In the genomic region with DNA sequence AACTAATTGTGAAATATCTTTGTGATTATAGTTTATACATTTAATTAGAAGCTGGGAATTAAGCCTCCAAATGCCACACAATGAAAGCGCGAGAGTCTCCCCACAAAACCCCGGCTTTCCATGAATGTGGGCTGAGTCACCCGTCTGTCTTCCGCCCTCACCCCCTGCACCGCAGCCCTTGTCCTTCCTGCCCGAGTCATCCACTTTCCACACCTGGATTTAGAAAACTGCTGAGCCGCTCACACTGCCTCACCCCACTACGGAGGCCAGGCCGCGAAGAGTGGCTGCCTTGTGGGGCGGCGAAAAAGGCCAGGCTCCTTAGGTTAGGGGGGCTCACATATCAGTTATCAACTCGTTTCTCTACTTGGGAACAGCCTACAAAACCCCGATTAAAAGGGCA, we compare ENCODE assay signal across 28 mouse cellular contexts.
DNase-seq lines count a peak whose midpoint lies in the region; ATAC-seq and TF ChIP-seq lines count a peak whose summit lies in the region.
"Had no signal": no experiment of that assay in that cellular context is flagged by ENCODE, and none has a peak within 500 bp of the region (broad histone marks: within the 10 kb centered on the region; RNA-seq: fewer than 3 reads in every experiment).

No protein-coding gene starts in this region.

- no peak for TF ChIP-seq POLR2A in ES-Bruce4 (IDR thresholded peaks at IDR 0.05; ENCODE audit: insufficient read depth, low read length)

- H3K36me3 ChIP-seq in liver, embryonic 13.5 days: no peaks in the 10 kb centered on the region
- no peaks in the 10 kb centered on the region for H3K36me3 ChIP-seq in liver, embryonic 11.5 days (ENCODE audit: control insufficient read depth, insufficient read depth, low read length)
- no peaks in the 10 kb centered on the region for H3K36me3 ChIP-seq in ES-Bruce4 (ENCODE audit: control insufficient read depth, insufficient read depth, low read length, poor library complexity, severe bottlenecking)
- no peaks in the 10 kb centered on the region for H3K36me3 ChIP-seq in liver, embryonic 16.5 days (ENCODE audit: control insufficient read depth, insufficient read depth)
- H3K36me3 ChIP-seq in hindbrain, embryonic 13.5 days: no peaks in the 10 kb centered on the region
- H3K36me3 ChIP-seq in midbrain, embryonic 16.5 days (ENCODE audit: control insufficient read depth, insufficient read depth, low read length): no peaks in the 10 kb centered on the region
- no peaks in the 10 kb centered on the region for H3K36me3 ChIP-seq in forebrain, embryonic 15.5 days
- H3K36me3 ChIP-seq: embryonic facial prominence, embryonic 10.5 days; lung, embryonic 15.5 days; neural tube, embryonic 13.5 days; stomach, embryonic 15.5 days had no signal

- WGBS in liver, embryonic 13.5 days (ENCODE audit: insufficient replicate concordance): 64% methylated on average over 15 of the region's 15 CpGs
- 68% methylated on average over 15 of the region's 15 CpGs for WGBS in liver, embryonic 11.5 days
- 65% methylated on average over 15 of the region's 15 CpGs for WGBS in liver, embryonic 16.5 days (ENCODE audit: insufficient replicate concordance)
- WGBS in hindbrain, embryonic 13.5 days: 95% methylated on average over 15 of the region's 15 CpGs
- WGBS in midbrain, embryonic 16.5 days: 88% methylated on average over 15 of the region's 15 CpGs
- 89% methylated on average over 15 of the region's 15 CpGs for WGBS in forebrain, embryonic 15.5 days

- H3K27ac ChIP-seq in liver, embryonic 13.5 days: peak overlapping the region; percentile 53; the same call in 1 of the 2 replicates
- H3K27ac ChIP-seq in liver, embryonic 11.5 days (ENCODE audit: low read depth, low read length): no peak overlapping the region
- no peak overlapping the region for H3K27ac ChIP-seq in ES-Bruce4 (ENCODE audit: insufficient read depth, low read length)
- H3K27ac ChIP-seq in liver, embryonic 16.5 days (ENCODE audit: low read length): 0 out of 2 replicates have a peak overlapping the region, but pooled peaks have one; percentile 21
- no peak overlapping the region for H3K27ac ChIP-seq in hindbrain, embryonic 13.5 days
- no peak overlapping the region for H3K27ac ChIP-seq in midbrain, embryonic 16.5 days (ENCODE audit: low read length)
- H3K27ac ChIP-seq in forebrain, embryonic 15.5 days (replicated peaks): no peak overlapping the region
- H3K27ac ChIP-seq: embryonic facial prominence, embryonic 10.5 days; heart, adult 2 months; kidney, postnatal 0 days; lung, embryonic 15.5 days; neural tube, embryonic 13.5 days; stomach, embryonic 15.5 days had no signal

- no peak for TF ChIP-seq EP300 in ES-Bruce4 (IDR thresholded peaks at IDR 0.05; ENCODE audit: insufficient read depth, low read depth, low read length)

- H3K4me3 ChIP-seq in liver, embryonic 13.5 days (replicated peaks): no peak overlapping the region
- no peak overlapping the region for H3K4me3 ChIP-seq in liver, embryonic 11.5 days (ENCODE audit: low read depth, low read length)
- peak overlapping the region; percentile 9; the same call in 1 of the 2 replicates for H3K4me3 ChIP-seq in ES-Bruce4 (ENCODE audit: low read depth, low read length)
- H3K4me3 ChIP-seq in liver, embryonic 16.5 days (ENCODE audit: low read depth, low read length): no peak overlapping the region
- no peak overlapping the region for H3K4me3 ChIP-seq in hindbrain, embryonic 13.5 days
- H3K4me3 ChIP-seq in midbrain, embryonic 16.5 days (ENCODE audit: low read depth, low read length): no peak overlapping the region
- H3K4me3 ChIP-seq in forebrain, embryonic 15.5 days: no peak overlapping the region
- H3K4me3 ChIP-seq: embryonic facial prominence, embryonic 10.5 days; heart, adult 2 months; lung, embryonic 15.5 days; megakaryocyte, embryonic 14.5 days; myocyte; neural tube, embryonic 13.5 days; stomach, embryonic 15.5 days had no signal

- peaks cover 35% of the 10 kb centered on the region for H3K27me3 ChIP-seq in liver, embryonic 13.5 days
- H3K27me3 ChIP-seq in liver, embryonic 11.5 days (replicated peaks; ENCODE audit: control insufficient read depth, insufficient read depth, low read length): 0 out of 2 replicates have a peak, but pooled peaks cover 4% of the 10 kb centered on the region
- no peaks in the 10 kb centered on the region for H3K27me3 ChIP-seq in ES-Bruce4 (ENCODE audit: control insufficient read depth, insufficient read depth, low read length, poor library complexity, severe bottlenecking)
- peaks cover 4% of the 10 kb centered on the region for H3K27me3 ChIP-seq in liver, embryonic 16.5 days (ENCODE audit: control insufficient read depth, insufficient read depth, low read depth, low read length)
- H3K27me3 ChIP-seq in hindbrain, embryonic 13.5 days: 0 out of 2 replicates have a peak, but pooled peaks cover 4% of the 10 kb centered on the region
- no peaks in the 10 kb centered on the region for H3K27me3 ChIP-seq in midbrain, embryonic 16.5 days (ENCODE audit: control insufficient read depth, insufficient read depth, low read depth, low read length)
- H3K27me3 ChIP-seq in forebrain, embryonic 15.5 days: no peaks in the 10 kb centered on the region
- H3K27me3 ChIP-seq: neural tube, embryonic 13.5 days; Patski; stomach, embryonic 15.5 days had no signal

- peak overlapping the region; percentile 11; the same call in 1 of the 2 replicates for H3K4me2 ChIP-seq in liver, embryonic 13.5 days
- H3K4me2 ChIP-seq in liver, embryonic 11.5 days: no peak overlapping the region
- no peak overlapping the region; the same call in 1 of the 2 replicates for H3K4me2 ChIP-seq in liver, embryonic 16.5 days (ENCODE audit: low read depth, low read length)
- no peak overlapping the region for H3K4me2 ChIP-seq in hindbrain, embryonic 13.5 days
- no peak overlapping the region for H3K4me2 ChIP-seq in midbrain, embryonic 16.5 days (ENCODE audit: low read length)
- no peak overlapping the region for H3K4me2 ChIP-seq in forebrain, embryonic 15.5 days (replicated peaks)
- H3K4me2 ChIP-seq: lung, embryonic 15.5 days; neural tube, embryonic 13.5 days; stomach, embryonic 15.5 days had no signal

- H3K9me3 ChIP-seq in liver, embryonic 13.5 days (replicated peaks): no peaks in the 10 kb centered on the region
- no peaks in the 10 kb centered on the region for H3K9me3 ChIP-seq in liver, embryonic 11.5 days (ENCODE audit: control insufficient read depth, low read length)
- H3K9me3 ChIP-seq in ES-Bruce4 (replicated peaks; ENCODE audit: control insufficient read depth, insufficient read depth, low read length, poor library complexity, severe bottlenecking): no peaks in the 10 kb centered on the region
- no peaks in the 10 kb centered on the region for H3K9me3 ChIP-seq in liver, embryonic 16.5 days (replicated peaks; ENCODE audit: control insufficient read depth, low read length)
- H3K9me3 ChIP-seq in hindbrain, embryonic 13.5 days: no peaks in the 10 kb centered on the region
- H3K9me3 ChIP-seq in midbrain, embryonic 16.5 days (replicated peaks; ENCODE audit: control insufficient read depth, low read length, poor library complexity, severe bottlenecking): no peaks in the 10 kb centered on the region
- H3K9me3 ChIP-seq in forebrain, embryonic 15.5 days: no peaks in the 10 kb centered on the region
- H3K9me3 ChIP-seq: embryonic facial prominence, embryonic 10.5 days; lung, embryonic 15.5 days; neural tube, embryonic 13.5 days; stomach, embryonic 15.5 days had no signal

- 0 out of 2 replicates have a peak overlapping the region, but pooled peaks have one; percentile 7 for H3K9ac ChIP-seq in liver, embryonic 13.5 days
- no peak overlapping the region for H3K9ac ChIP-seq in liver, embryonic 11.5 days (ENCODE audit: low read depth, low read length)
- no peak overlapping the region for H3K9ac ChIP-seq in ES-Bruce4 (ENCODE audit: low read depth, poor library complexity, severe bottlenecking)
- 0 out of 2 replicates have a peak overlapping the region, but pooled peaks have one; percentile 13 for H3K9ac ChIP-seq in liver, embryonic 16.5 days (ENCODE audit: low read depth, low read length)
- no peak overlapping the region for H3K9ac ChIP-seq in hindbrain, embryonic 13.5 days
- H3K9ac ChIP-seq in midbrain, embryonic 16.5 days (ENCODE audit: low read depth, low read length): no peak overlapping the region
- H3K9ac ChIP-seq in forebrain, embryonic 15.5 days (replicated peaks): no peak overlapping the region
- H3K9ac ChIP-seq: lung, embryonic 15.5 days; neural tube, embryonic 13.5 days; stomach, embryonic 15.5 days had no signal

- no peak for TF ChIP-seq CTCF in ES-Bruce4 (IDR thresholded peaks at IDR 0.05; ENCODE audit: low read depth, low read length)

- no peak for ATAC-seq in liver, embryonic 13.5 days (ENCODE audit: low read depth)
- no peak for ATAC-seq in liver, embryonic 11.5 days (replicated peaks; ENCODE audit: low FRiP score)
- no peak for ATAC-seq in liver, embryonic 16.5 days (ENCODE audit: low read depth)
- no peak for ATAC-seq in hindbrain, embryonic 13.5 days (ENCODE audit: low FRiP score)
- no peak for ATAC-seq in midbrain, embryonic 16.5 days
- ATAC-seq in forebrain, embryonic 15.5 days (replicated peaks): no peak
- ATAC-seq: forebrain, embryonic 16.5 days; Patski had no signal

- H3K4me1 ChIP-seq in liver, embryonic 13.5 days (replicated peaks): peaks cover 47% of the 10 kb centered on the region
- H3K4me1 ChIP-seq in liver, embryonic 11.5 days (replicated peaks; ENCODE audit: control insufficient read depth, insufficient read depth, low read length): peaks cover 5% of the 10 kb centered on the region; the same call in 1 of the 2 replicates
- H3K4me1 ChIP-seq in ES-Bruce4 (ENCODE audit: control insufficient read depth, insufficient read depth, low read length): no peaks in the 10 kb centered on the region
- peaks cover 30% of the 10 kb centered on the region for H3K4me1 ChIP-seq in liver, embryonic 16.5 days (ENCODE audit: control insufficient read depth, low read depth, low read length)
- peaks cover 13% of the 10 kb centered on the region for H3K4me1 ChIP-seq in hindbrain, embryonic 13.5 days (replicated peaks)
- peaks cover 6% of the 10 kb centered on the region; the same call in 1 of the 2 replicates for H3K4me1 ChIP-seq in midbrain, embryonic 16.5 days (ENCODE audit: control insufficient read depth, insufficient read depth, low read length)
- H3K4me1 ChIP-seq in forebrain, embryonic 15.5 days: peaks cover 6% of the 10 kb centered on the region
- H3K4me1 ChIP-seq: megakaryocyte, embryonic 14.5 days; stomach, embryonic 15.5 days had no signal

- DNase-seq in liver, embryonic 13.5 days: no peak
- no peak for DNase-seq in liver, embryonic 11.5 days (ENCODE audit: low spot score)
- DNase-seq in thymus, postnatal 14 days: peak; percentile 67
- DNase-seq: adrenal gland, adult 2 months; cerebellum, adult 11-12 months; cerebellum, postnatal 10 days; gastrocnemius, postnatal 10 days; heart, adult 2 months; heart, postnatal 4 days; kidney, adult 11 months; layer of hippocampus, adult 9-11 months; lung, postnatal 36 days; midbrain, embryonic 14.5 days; right cerebral cortex, postnatal 4 days had no signal

Comparison
In these comparisons a context has a peak if more than half of its experiments do, and no peak if none do; other contexts are left out.
1. H3K27ac ChIP-seq: peak in liver, embryonic 13.5 days (single experiment) and liver, embryonic 16.5 days (single experiment); none in liver, embryonic 11.5 days (single experiment), ES-Bruce4 (single experiment), hindbrain, embryonic 13.5 days (single experiment), midbrain, embryonic 16.5 days (single experiment) and forebrain, embryonic 15.5 days (single experiment).
2. H3K9ac ChIP-seq: peak in liver, embryonic 13.5 days (single experiment) and liver, embryonic 16.5 days (single experiment); none in liver, embryonic 11.5 days (single experiment), ES-Bruce4 (single experiment), hindbrain, embryonic 13.5 days (single experiment), midbrain, embryonic 16.5 days (single experiment) and forebrain, embryonic 15.5 days (single experiment).